Comparison of ENCODE assay signal across 10 mouse cellular contexts in genomic region chr6:99684899-99685298, GRCm38 (mm10). TPM values are rescaled to one million over a fixed set of nuclear protein-coding genes. Genes with fewer than 3 reads are reported as not detected.
DNase-seq lines count a peak whose midpoint lies in the region; ATAC-seq and TF ChIP-seq lines count a peak whose summit lies in the region.
"Had no signal": no experiment of that assay in that cellular context is flagged by ENCODE, and none has a peak within 500 bp of the region (broad histone marks: within the 10 kb centered on the region; RNA-seq: fewer than 3 reads in every experiment).

No protein-coding gene starts in this region.

- no peak overlapping the region for H3K27ac ChIP-seq in cortical plate, adult 2 months (ENCODE audit: insufficient read depth, low read length)
- H3K27ac ChIP-seq in small intestine, adult 2 months (ENCODE audit: insufficient read depth, low read depth, low read length) = no peak overlapping the region
- no peak overlapping the region for H3K27ac ChIP-seq in kidney, embryonic 14.5 days (ENCODE audit: low read depth, low read length)
- H3K27ac ChIP-seq: heart, embryonic 13.5 days; liver, embryonic 15.5 days had no signal

- no peaks in the 10 kb centered on the region for H3K4me1 ChIP-seq in lung, adult 2 months (ENCODE audit: control insufficient read depth, insufficient read depth, low read length)
- H3K4me1 ChIP-seq in cortical plate, adult 2 months (ENCODE audit: control insufficient read depth, insufficient read depth, low read length) = no peaks in the 10 kb centered on the region
- no peaks in the 10 kb centered on the region for H3K4me1 ChIP-seq in small intestine, adult 2 months (ENCODE audit: control insufficient read depth, insufficient read depth, insufficient read length, low read length)
- no peaks in the 10 kb centered on the region for H3K4me1 ChIP-seq in kidney, embryonic 14.5 days (ENCODE audit: control insufficient read depth, insufficient read depth, low read length)
- H3K4me1 ChIP-seq: heart, embryonic 13.5 days; liver, embryonic 15.5 days had no signal

- DNase-seq in lung, adult 2 months = no peak
- no peak for DNase-seq in lung, adult 18-20 months
- DNase-seq in MEL-GATA-1-ER (ENCODE audit: extremely low read depth, low read depth) = peak; percentile 41
- DNase-seq in frontal cortex, postnatal 10 days (ENCODE audit: low spot score in 2 of 2) = no peak
- no peak for DNase-seq in left cerebral cortex, postnatal 14 days (ENCODE audit: low spot score in 2 of 2)

- TF ChIP-seq CTCF in lung, adult 2 months (IDR thresholded peaks at IDR 0.05; ENCODE audit: insufficient read depth, low read length) = 0 out of 2 replicates have a peak, but pooled peaks have one; percentile 30
- peak; percentile 44; the same call in 1 of the 2 replicates for TF ChIP-seq CTCF in cortical plate, adult 2 months (IDR thresholded peaks at IDR 0.05; ENCODE audit: extremely low read depth, insufficient read depth, low read length)
- peak; percentile 59; the same call in 1 of the 2 replicates for TF ChIP-seq CTCF in small intestine, adult 2 months (IDR thresholded peaks at IDR 0.05; ENCODE audit: extremely low read depth, insufficient read length, insufficient replicate concordance, low read depth, low read length)

- H3K4me3 ChIP-seq in lung, adult 2 months (replicated peaks; ENCODE audit: extremely low read depth, low read depth, low read length) = no peak overlapping the region
- no peak overlapping the region for H3K4me3 ChIP-seq in cortical plate, adult 2 months (ENCODE audit: insufficient read depth, low read length)
- no peak overlapping the region for H3K4me3 ChIP-seq in small intestine, adult 2 months (ENCODE audit: low read depth, low read length)
- H3K4me3 ChIP-seq in kidney, embryonic 14.5 days (ENCODE audit: low read length) = no peak overlapping the region
- H3K4me3 ChIP-seq: heart, embryonic 13.5 days; liver, embryonic 15.5 days had no signal

- H3K9me3 ChIP-seq in kidney, embryonic 14.5 days (ENCODE audit: control insufficient read depth, low read length) = no peaks in the 10 kb centered on the region
- H3K9me3 ChIP-seq: liver, embryonic 15.5 days had no signal

- 60% methylated on average over 5 of the region's 5 CpGs for WGBS in lung, adult 2 months
- WGBS in small intestine, adult 2 months = 52% methylated on average over 5 of the region's 5 CpGs
- WGBS in kidney, embryonic 14.5 days = 50% methylated on average over 5 of the region's 5 CpGs

- intact Hi-C loops in left cerebral cortex, postnatal 14 days (cut with DNase I) = no loop called here

- TF ChIP-seq POLR2A in lung, adult 2 months (IDR thresholded peaks at IDR 0.05; ENCODE audit: borderline replicate concordance, extremely low read depth, low read depth, low read length) = no peak
- TF ChIP-seq POLR2A in cortical plate, adult 2 months (IDR thresholded peaks at IDR 0.05; ENCODE audit: extremely low read depth, insufficient read depth, low read length) = no peak
- no peak for TF ChIP-seq POLR2A in small intestine, adult 2 months (IDR thresholded peaks at IDR 0.05; ENCODE audit: low read depth, low read length)

- no peak overlapping the region for H3K9ac ChIP-seq in kidney, embryonic 14.5 days (ENCODE audit: low read depth, low read length)
- H3K9ac ChIP-seq: heart, embryonic 13.5 days; liver, embryonic 15.5 days had no signal

- ATAC-seq in kidney, embryonic 14.5 days (ENCODE audit: low FRiP score, low TSS enrichment) = no peak

- no peak overlapping the region for H3K4me2 ChIP-seq in kidney, embryonic 14.5 days (replicated peaks; ENCODE audit: low read depth, low read length)
- H3K4me2 ChIP-seq: heart, embryonic 13.5 days; liver, embryonic 15.5 days had no signal

- no peaks in the 10 kb centered on the region for H3K36me3 ChIP-seq in small intestine, adult 2 months (ENCODE audit: control insufficient read depth, insufficient read depth, low read length)
- no peaks in the 10 kb centered on the region for H3K36me3 ChIP-seq in kidney, embryonic 14.5 days (ENCODE audit: control insufficient read depth, insufficient read depth, low read length)
- H3K36me3 ChIP-seq: heart, embryonic 13.5 days; liver, embryonic 15.5 days had no signal

- no peaks in the 10 kb centered on the region for H3K27me3 ChIP-seq in small intestine, adult 2 months (ENCODE audit: control insufficient read depth, insufficient read depth, low read length)
- H3K27me3 ChIP-seq in kidney, embryonic 14.5 days (ENCODE audit: control insufficient read depth, insufficient read depth, low read length) = peaks cover 8% of the 10 kb centered on the region; the same call in 1 of the 2 replicates

RNA-seq across cellular contexts. Expression of gene Gpr27, which starts 7.6 kb away (rescaled TPM):
- 3.0 and 4.2 TPM in 2 replicates for polyA plus RNA-seq in lung, adult 2 months (2012; rRNA removed)
- 21.6 and 22.4 TPM in 2 replicates for polyA plus RNA-seq in cortical plate, adult 2 months (2012; rRNA removed)
- polyA plus RNA-seq in small intestine, adult 2 months (2012; rRNA removed) = 2.9 and 3.1 TPM in 2 replicates
- 3.4 and 5.0 TPM in 2 replicates for polyA plus RNA-seq in kidney, embryonic 14.5 days (2014; fragmentation: Nextera tagmentation; extraction: Ambion mirVana)
- 10 to 100 TPM; 48.0 to 48.6 TPM for total RNA-seq in left cerebral cortex, postnatal 14 days (2021)

RNA-seq across cellular contexts. Expression of gene Gm20696, which starts 18.3 kb away (rescaled TPM):
- polyA plus RNA-seq in lung, adult 2 months (2012; rRNA removed) = 0.71 and 1.4 TPM in 2 replicates
- 2.3 and 3.0 TPM in 2 replicates for polyA plus RNA-seq in cortical plate, adult 2 months (2012; rRNA removed)
- 0.18 and 0.57 TPM in 2 replicates for polyA plus RNA-seq in small intestine, adult 2 months (2012; rRNA removed)
- 4.9 and 7.5 TPM in 2 replicates for polyA plus RNA-seq in kidney, embryonic 14.5 days (2014; fragmentation: Nextera tagmentation; extraction: Ambion mirVana)
- total RNA-seq in left cerebral cortex, postnatal 14 days (2021) = 1 to 10 TPM; 5.3 to 6.3 TPM

RNA-seq across cellular contexts. Expression of gene Eif4e3, which starts 18.3 kb away (rescaled TPM):
- polyA plus RNA-seq in lung, adult 2 months (2012; rRNA removed) = 10.8 and 15.2 TPM in 2 replicates
- polyA plus RNA-seq in cortical plate, adult 2 months (2012; rRNA removed) = 18.9 and 19.2 TPM in 2 replicates
- 2.1 and 2.6 TPM in 2 replicates for polyA plus RNA-seq in small intestine, adult 2 months (2012; rRNA removed)
- polyA plus RNA-seq in kidney, embryonic 14.5 days (2014; fragmentation: Nextera tagmentation; extraction: Ambion mirVana) = 19.5 TPM in 2 replicates
- total RNA-seq in left cerebral cortex, postnatal 14 days (2021) = 10 to 100 TPM; 14.1 to 14.2 TPM

RNA-seq across cellular contexts. Expression of gene Prok2, which starts 41.3 kb away (rescaled TPM):
- not detected in 2 replicates for polyA plus RNA-seq in lung, adult 2 months (2012; rRNA removed)
- 0.06 and 0.13 TPM in 2 replicates for polyA plus RNA-seq in cortical plate, adult 2 months (2012; rRNA removed)
- not detected in 2 replicates for polyA plus RNA-seq in small intestine, adult 2 months (2012; rRNA removed)
- polyA plus RNA-seq in kidney, embryonic 14.5 days (2014; fragmentation: Nextera tagmentation; extraction: Ambion mirVana) = not detected in 2 replicates
- total RNA-seq in left cerebral cortex, postnatal 14 days (2021) = 1 to 10 TPM; 1.0 to 1.4 TPM
- polyA plus RNA-seq: heart, embryonic 13.5 days had no signal
